Mouse (Mus musculus): Measurements from ENCODE around the gene Syngr2. TPM values are rescaled to one million over a fixed set of nuclear protein-coding genes. Genes with fewer than 3 reads are reported as not detected.

The Syngr2 gene
- polyA plus RNA-seq (2016; fragmentation: Nextera tagmentation; extraction: Ambion mirVana), result 68.1 and 76.3 TPM in 2 replicates

DNA sequence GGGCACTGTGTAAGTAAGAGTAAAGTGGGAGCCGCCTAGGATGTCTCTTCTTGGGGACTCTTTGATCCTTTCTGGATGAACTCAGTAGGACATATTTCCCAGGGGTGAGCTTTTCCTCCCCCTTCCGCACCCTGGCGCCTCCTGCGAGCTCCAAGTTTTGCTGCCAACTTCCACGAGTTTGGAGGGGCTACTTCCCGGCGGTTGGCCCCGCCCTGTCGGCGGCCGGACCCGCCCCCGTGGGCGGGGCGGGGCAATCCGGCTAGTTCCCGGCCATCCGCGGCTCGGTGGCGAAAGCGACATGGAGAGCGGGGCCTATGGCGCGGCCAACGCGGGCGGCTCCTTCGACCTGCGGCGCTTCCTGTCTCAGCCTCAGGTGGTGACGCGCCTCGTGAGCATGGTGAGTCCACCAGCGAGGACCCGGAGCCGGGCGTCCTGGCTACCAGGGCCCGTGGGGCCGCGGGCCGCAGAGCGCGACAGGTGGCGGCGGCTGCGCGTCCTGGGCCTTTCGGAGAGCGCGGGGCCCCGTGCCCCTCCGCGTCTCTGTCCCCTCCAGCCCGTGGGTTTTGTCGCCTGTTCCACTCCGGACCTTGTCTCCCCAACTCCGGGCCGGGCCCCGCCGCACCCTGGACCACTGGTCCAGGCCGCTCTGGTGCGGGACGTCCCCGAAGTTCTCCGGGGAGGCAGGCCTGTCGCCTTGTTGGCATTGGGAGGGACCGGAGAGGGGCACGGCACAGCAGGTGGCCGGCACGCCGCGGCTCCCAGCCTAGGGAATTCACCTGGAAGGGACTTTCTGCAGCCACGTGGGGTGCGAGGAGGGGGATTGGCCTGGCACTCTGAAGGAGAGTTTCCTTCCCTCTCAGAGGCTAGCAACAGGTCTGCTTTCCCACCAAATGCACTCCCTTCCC lies at the start of gene Syngr2, which contains the start of gene Gm20708:
Gene Syngr2 (plus strand): TSS at position 262 of the 905 bp plus-strand sequence.
Gene Gm20708 (plus strand): TSS at position 262 of the 905 bp plus-strand sequence.
- Histone ChIP-seq H3K9me3 (no peaks in the 10 kb centered on the region), H3K4me1 (peaks cover 47% of the 10 kb centered on the region), H3K36me3 (peaks cover 28% of the 10 kb centered on the region), H3K27ac (peak within 1 kb of the TSS; percentile 90), H3K4me3 (peak within 1 kb of the TSS; percentile 93), H3K27me3 (ENCODE audit: insufficient read depth, poor library complexity, severe bottlenecking) (no peaks in the 10 kb centered on the region)
- WGBS, result under 1% methylated on average over 75 of the region's 75 CpGs
- DNase-seq (ENCODE audit: low spot score), result peak; percentile 93

DNA sequence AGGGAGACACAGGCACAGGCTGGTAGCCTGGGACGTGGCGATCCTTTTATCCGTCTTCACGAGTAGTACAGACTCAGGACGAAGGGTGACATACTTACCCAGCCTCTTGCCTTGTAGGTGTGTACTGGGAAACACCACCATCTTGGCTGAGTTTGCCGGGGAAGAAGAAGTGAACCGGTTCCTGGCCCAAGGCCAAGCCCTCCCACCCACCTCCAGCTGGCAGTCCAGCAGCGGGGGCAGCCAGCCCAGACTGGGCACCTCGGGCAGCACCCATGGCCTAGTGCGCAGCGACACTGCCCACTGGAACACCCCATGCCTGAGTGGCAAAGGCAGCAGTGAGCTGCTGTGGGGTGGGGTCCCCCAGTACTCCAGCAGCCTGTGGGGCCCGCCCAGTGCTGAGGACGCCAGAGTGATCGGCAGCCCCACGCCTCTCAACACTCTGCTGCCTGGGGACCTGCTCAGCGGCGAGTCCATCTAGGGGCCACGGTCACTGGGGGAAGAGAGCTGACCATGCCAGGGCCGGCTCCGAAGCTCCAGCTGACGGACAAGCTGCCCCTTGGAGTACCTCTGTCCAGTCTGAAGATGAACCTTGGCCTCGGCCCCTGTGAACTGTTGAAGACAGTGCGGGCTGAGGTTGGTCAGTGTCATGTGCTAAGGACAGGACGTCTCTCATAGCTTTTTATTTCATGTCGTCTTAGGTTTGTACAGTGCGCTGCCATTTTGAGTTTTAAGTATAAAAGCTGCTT lies 48.9 kb upstream of the Syngr2 start:
- peaks cover 6% of the 10 kb centered on the region; the same call in 1 of the 2 replicates for H3K4me1 ChIP-seq
- 91% methylated on average over 26 of the region's 26 CpGs for WGBS
- no peaks in the 10 kb centered on the region for H3K9me3 ChIP-seq
- peaks cover 87% of the 10 kb centered on the region for H3K36me3 ChIP-seq
- no peak overlapping the region for H3K4me3 ChIP-seq
- no peak overlapping the region for H3K27ac ChIP-seq
- no peaks in the 10 kb centered on the region for H3K27me3 ChIP-seq (ENCODE audit: insufficient read depth, poor library complexity, severe bottlenecking)
- DNase-seq (ENCODE audit: low spot score), result no peak

DNA sequence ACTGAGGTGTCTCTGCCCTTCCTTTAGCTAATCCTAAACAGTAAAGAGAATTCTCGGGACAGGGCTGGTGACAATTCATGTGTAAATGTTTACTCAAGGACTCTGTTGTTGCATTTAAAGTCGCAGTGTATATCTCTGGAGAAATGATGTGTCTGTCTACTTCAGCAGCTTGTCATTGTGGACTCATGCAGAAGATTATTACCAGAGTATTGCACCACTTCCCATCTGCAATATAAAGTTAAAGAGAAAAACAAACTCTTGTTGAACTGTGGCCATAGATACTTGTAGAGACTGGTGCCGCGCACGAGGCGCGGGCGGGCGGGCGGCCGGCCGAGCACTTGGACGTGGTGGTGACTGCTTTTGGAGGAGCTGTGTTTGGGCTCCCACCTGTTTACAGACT lies 47.7 kb upstream of the Syngr2 start:
- no peak overlapping the region for H3K27ac ChIP-seq
- H3K36me3 ChIP-seq, result peaks cover 87% of the 10 kb centered on the region
- no peak overlapping the region for H3K4me3 ChIP-seq
- DNase-seq (ENCODE audit: low spot score), result no peak
- peaks cover 14% of the 10 kb centered on the region; the same call in 1 of the 2 replicates for H3K4me1 ChIP-seq
- WGBS, result 91% methylated on average over 13 of the region's 13 CpGs
- H3K9me3 ChIP-seq, result no peaks in the 10 kb centered on the region
- H3K27me3 ChIP-seq (ENCODE audit: insufficient read depth, poor library complexity, severe bottlenecking), result no peaks in the 10 kb centered on the region

DNA sequence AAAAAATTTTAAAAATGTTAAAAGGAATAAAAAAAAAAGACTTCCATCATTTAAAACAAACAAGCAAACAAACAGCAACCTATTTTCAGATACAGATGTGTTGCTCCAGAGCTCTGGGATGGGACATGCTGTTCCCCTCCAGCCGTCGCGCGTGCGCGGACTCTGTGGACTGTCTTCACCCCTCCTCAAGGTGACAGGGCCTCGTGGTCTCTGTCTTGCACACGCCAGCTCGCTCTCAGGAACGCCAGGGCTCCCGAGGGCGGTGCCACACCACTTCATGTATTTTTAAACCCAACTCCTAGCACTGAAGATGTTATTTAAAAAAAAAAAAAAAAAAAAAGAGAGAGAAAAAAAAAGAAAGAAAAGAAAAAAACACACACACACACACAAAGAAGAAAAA lies 47.2 kb upstream of the Syngr2 start:
- DNase-seq (ENCODE audit: low spot score), result no peak
- Histone ChIP-seq H3K27ac (no peak overlapping the region), H3K4me3 (no peak overlapping the region), H3K9me3 (no peaks in the 10 kb centered on the region), H3K4me1 (peaks cover 14% of the 10 kb centered on the region; the same call in 1 of the 2 replicates), H3K27me3 (ENCODE audit: insufficient read depth, poor library complexity, severe bottlenecking) (no peaks in the 10 kb centered on the region), H3K36me3 (peaks cover 84% of the 10 kb centered on the region)
- WGBS, result 61% methylated on average over 12 of the region's 12 CpGs

DNA sequence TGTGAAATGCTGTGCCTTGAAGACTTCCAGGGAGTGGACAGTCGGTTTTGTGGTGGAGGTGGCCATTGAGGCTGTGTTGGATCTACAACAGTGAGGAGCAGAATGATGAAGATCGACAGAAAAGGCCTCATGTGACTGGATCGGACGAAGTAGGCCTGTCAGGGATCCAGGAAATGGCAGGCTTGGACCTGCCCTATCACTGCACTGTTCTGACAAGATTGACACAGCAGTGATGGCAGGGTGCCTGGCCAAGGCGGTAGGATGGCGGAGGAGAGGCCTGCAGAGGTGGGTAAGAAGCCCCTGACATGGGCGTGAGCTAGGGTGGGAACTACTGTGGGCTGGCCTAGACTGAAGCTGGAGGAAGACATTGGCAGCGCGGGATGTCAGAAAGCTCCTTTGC lies 45.1 kb upstream of the Syngr2 start:
- H3K36me3 ChIP-seq, result peaks cover 72% of the 10 kb centered on the region
- H3K27ac ChIP-seq, result no peak overlapping the region
- H3K9me3 ChIP-seq, result no peaks in the 10 kb centered on the region
- WGBS, result 81% methylated on average over 9 of the region's 9 CpGs
- no peak for DNase-seq (ENCODE audit: low spot score)
- no peaks in the 10 kb centered on the region for H3K27me3 ChIP-seq (ENCODE audit: insufficient read depth, poor library complexity, severe bottlenecking)
- H3K4me1 ChIP-seq, result peaks cover 19% of the 10 kb centered on the region; the same call in 1 of the 2 replicates
- H3K4me3 ChIP-seq, result no peak overlapping the region

DNA sequence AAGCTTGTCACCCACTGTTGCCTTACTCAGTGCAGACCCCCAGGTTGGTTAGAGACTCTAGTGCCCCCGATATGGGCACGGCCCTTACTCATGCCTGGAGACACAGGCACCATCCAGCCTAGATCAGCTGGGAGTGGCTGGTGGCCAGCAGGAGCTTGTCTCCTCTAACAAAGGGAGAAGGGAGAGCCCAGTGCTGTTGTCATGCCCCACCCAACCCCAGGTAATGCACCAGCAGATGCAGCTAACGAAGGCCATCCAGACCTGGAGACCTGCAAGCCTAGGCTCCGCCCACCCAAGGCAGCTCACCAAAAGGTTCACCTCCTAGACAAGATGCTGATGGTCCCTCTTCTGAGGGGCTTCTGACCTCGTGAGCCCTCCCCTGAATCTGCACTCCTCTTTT lies 44.1 kb upstream of the Syngr2 start:
- Histone ChIP-seq H3K4me1 (peaks cover 18% of the 10 kb centered on the region; the same call in 1 of the 2 replicates), H3K27ac (no peak overlapping the region), H3K27me3 (ENCODE audit: insufficient read depth, poor library complexity, severe bottlenecking) (no peaks in the 10 kb centered on the region), H3K9me3 (no peaks in the 10 kb centered on the region), H3K4me3 (no peak overlapping the region), H3K36me3 (peaks cover 71% of the 10 kb centered on the region)
- 86% methylated on average over 5 of the region's 5 CpGs for WGBS
- no peak for DNase-seq (ENCODE audit: low spot score)

DNA sequence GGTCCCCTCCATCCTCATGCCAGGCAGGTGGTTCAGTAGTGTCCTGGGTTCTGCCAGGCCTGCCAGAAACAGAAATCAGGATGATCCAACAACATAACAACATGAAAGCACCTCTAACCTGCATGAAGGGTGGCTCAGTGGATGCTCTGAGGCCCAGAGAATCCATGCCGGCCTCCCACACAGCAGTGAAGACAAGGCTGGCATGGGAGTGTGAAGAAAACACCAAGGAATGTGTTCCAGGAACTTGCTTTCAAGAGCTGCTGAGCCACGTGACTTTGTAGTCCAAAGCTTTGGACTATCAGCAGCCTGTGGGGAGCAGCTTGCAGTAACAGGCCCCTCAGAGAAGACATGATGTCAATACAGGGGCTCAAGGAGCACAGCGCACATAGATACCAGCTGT lies 43.2 kb upstream of the Syngr2 start:
- DNase-seq (ENCODE audit: low spot score), result no peak
- H3K27ac ChIP-seq, result peak overlapping the region; percentile 67
- H3K36me3 ChIP-seq, result peaks cover 69% of the 10 kb centered on the region
- H3K9me3 ChIP-seq, result no peaks in the 10 kb centered on the region
- H3K4me3 ChIP-seq, result no peak overlapping the region
- 78% methylated on average over 3 of the region's 3 CpGs for WGBS
- no peaks in the 10 kb centered on the region for H3K27me3 ChIP-seq (ENCODE audit: insufficient read depth, poor library complexity, severe bottlenecking)
- H3K4me1 ChIP-seq, result peaks cover 12% of the 10 kb centered on the region; the same call in 1 of the 2 replicates

DNA sequence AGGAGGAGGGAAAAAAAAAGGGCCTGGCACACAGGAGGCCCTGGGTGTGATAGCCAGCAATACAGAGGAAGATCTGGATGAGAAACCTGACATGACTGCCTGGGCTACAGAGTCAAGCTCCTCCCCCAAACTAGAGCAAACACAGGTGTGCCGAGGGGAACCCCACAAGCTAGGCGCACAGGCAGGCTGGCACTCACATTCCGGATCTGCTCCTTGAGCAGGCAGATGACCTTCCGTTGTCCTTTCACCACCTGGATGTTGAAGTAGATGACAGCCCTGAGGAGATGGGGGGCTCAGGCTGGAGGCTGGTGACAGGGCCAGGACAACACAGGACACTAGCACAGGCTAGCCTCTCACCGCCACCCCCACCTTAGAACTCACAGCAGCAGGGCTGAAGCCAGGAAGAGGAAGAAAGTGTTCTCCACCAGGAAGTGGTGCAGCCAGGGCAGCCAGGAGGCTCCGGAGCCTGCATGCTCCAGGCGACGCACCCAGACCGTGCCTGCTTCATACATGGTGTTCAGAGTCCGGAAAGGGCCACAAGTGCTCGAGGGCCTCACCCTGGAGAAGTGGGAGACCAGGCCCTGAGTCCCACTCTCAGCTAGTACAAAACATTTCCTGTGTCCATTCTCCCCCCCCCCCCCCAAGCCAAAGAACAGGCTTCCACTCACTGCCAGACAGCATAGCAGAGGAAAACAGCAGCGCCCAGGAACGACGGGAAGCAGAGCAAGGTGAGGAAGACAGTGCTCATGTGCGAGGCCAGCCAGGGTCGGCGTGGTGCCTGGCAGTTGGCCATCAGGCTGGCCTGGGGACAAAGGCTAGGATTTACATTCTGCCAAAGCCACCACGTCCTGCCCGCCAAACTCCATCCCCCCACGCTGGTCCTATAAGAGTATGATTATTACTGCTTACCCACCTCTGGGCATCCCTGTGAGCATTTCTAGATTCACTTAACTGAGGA lies 40.5 kb upstream of the Syngr2 start:
- H3K9me3 ChIP-seq, result no peaks in the 10 kb centered on the region
- DNase-seq (ENCODE audit: low spot score), result peak; percentile 74
- H3K27ac ChIP-seq, result no peak overlapping the region
- no peak overlapping the region for H3K4me3 ChIP-seq
- peaks cover 20% of the 10 kb centered on the region for H3K4me1 ChIP-seq
- no peaks in the 10 kb centered on the region for H3K27me3 ChIP-seq (ENCODE audit: insufficient read depth, poor library complexity, severe bottlenecking)
- WGBS, result 78% methylated on average over 20 of the region's 20 CpGs
- peaks cover 79% of the 10 kb centered on the region for H3K36me3 ChIP-seq

DNA sequence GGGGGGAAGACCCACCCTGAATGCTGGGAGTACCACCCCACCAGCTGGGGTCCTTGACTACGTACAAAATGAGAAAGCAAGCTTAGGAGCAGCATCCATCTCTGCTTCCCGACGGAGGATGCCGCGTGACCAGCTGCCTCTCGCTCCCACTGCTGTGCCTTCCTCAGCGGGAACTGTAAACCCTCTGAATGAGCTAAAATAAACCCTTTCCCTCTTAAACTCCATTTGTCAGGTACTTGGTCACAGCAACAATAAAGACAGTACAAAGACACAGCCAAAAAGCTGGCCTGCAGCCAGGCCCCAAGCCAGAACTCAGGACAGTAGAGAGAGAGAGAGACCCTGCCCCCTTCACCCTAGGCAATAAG lies 39.8 kb upstream of the Syngr2 start:
- Histone ChIP-seq H3K36me3 (peaks cover 79% of the 10 kb centered on the region), H3K4me3 (no peak overlapping the region), H3K9me3 (no peaks in the 10 kb centered on the region), H3K4me1 (peaks cover 20% of the 10 kb centered on the region), H3K27me3 (ENCODE audit: insufficient read depth, poor library complexity, severe bottlenecking) (no peaks in the 10 kb centered on the region), H3K27ac (no peak overlapping the region)
- WGBS, result 91% methylated on average over 7 of the region's 7 CpGs
- DNase-seq (ENCODE audit: low spot score), result no peak

DNA sequence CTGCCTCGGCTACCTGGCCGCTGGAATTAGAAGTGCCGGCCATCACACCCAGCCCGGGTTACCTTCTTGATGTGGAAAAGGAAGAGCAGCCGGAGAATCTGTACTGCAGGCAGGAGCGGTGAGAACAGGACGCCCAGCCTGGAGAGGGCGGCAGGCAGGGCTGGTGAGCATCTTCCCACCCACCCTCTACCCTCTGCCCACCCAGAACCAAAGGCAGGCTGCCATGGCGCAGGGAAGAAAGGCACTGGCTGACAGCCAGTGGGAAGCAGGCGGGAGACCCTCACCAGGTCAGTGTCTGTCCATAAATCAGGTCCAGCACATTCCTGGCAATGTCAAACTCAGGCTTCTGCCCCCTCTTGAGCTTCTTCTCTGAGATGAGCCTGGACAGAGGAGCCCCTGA lies 39.1 kb upstream of the Syngr2 start:
- no peaks in the 10 kb centered on the region for H3K27me3 ChIP-seq (ENCODE audit: insufficient read depth, poor library complexity, severe bottlenecking)
- H3K4me1 ChIP-seq, result peaks cover 20% of the 10 kb centered on the region
- 89% methylated on average over 10 of the region's 10 CpGs for WGBS
- DNase-seq (ENCODE audit: low spot score), result no peak
- H3K4me3 ChIP-seq, result no peak overlapping the region
- H3K27ac ChIP-seq, result no peak overlapping the region
- H3K36me3 ChIP-seq, result peaks cover 79% of the 10 kb centered on the region
- H3K9me3 ChIP-seq, result no peaks in the 10 kb centered on the region

DNA sequence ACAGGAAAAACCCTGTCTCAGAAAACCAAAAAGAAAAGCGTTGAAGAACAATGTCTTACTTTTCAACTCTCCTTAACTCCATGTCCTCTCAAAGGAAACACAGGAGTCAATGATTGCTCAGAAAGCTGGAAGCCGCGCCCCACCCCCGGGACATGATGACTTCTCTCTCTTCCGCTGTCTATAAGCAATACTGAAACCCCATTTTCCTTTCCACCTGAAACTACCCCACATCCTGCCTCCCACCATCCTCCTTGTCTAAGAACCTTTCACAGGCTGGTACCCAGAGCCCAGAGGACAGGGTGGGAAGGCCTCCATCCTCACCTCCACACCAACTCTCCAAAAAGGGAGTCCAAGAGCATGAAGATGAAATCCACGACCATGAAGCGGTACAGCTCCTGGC lies 37.1 kb upstream of the Syngr2 start:
- H3K9me3 ChIP-seq, result no peaks in the 10 kb centered on the region
- no peaks in the 10 kb centered on the region for H3K27me3 ChIP-seq (ENCODE audit: insufficient read depth, poor library complexity, severe bottlenecking)
- 91% methylated on average over 7 of the region's 7 CpGs for WGBS
- DNase-seq (ENCODE audit: low spot score), result no peak
- peaks cover 81% of the 10 kb centered on the region for H3K36me3 ChIP-seq
- H3K4me1 ChIP-seq, result peaks cover 12% of the 10 kb centered on the region
- H3K4me3 ChIP-seq, result no peak overlapping the region
- H3K27ac ChIP-seq, result no peak overlapping the region

DNA sequence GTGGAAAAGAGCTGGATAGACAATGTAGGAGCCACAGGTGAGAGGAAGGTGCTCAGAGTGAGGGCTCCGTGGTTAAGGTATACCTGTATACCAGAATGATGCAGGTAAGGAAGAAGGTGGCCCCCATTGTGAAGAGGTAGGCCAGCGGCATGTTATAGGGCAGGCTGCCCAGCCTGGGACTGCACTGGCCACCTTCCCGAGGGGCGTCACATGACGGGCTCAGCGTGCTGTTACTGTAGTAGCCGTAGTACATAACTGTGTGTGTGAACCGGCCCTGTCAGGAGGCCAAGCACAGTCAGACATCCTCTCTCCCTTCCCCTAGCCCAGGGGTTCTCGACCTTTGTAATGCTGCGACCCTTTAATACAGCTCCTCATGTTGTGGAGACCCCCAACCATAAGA lies 34.5 kb upstream of the Syngr2 start:
- H3K4me3 ChIP-seq, result no peak overlapping the region
- H3K36me3 ChIP-seq, result peaks cover 80% of the 10 kb centered on the region
- 90% methylated on average over 10 of the region's 10 CpGs for WGBS
- no peak overlapping the region for H3K27ac ChIP-seq
- no peaks in the 10 kb centered on the region for H3K27me3 ChIP-seq (ENCODE audit: insufficient read depth, poor library complexity, severe bottlenecking)
- H3K9me3 ChIP-seq, result no peaks in the 10 kb centered on the region
- no peak for DNase-seq (ENCODE audit: low spot score)
- peaks cover 32% of the 10 kb centered on the region for H3K4me1 ChIP-seq

All from heart, embryonic 10.5 days (tissue).